Mouse (Mus musculus) forebrain, embryonic 16.5 days (tissue): ENCODE results near the gene Prpf4. TPM values are rescaled to one million over a fixed set of nuclear protein-coding genes. Genes with fewer than 3 reads are reported as not detected.

ENCODE experiments used
- ATAC-seq: fragments of 200-750 bp; cut with Nextera tagmentation; 2 replicates; pipeline ENCODE4 v1.8.0; 2017; ENCODE audit warnings: mild to moderate bottlenecking, moderate library complexity
- H3K27ac ChIP-seq: fragments of 300-500 bp; sonication (generic); 2 replicates; pipeline ENCODE4 v1.5.1; 2014; ENCODE audit warnings: low read length, control low read depth
- H3K27me3 ChIP-seq: fragments of 300-500 bp; sonication (generic); replicated peaks from 2 replicates; pipeline ENCODE4 v1.6.1; 2014; ENCODE audit warnings: low read length; ENCODE audit not compliant: control insufficient read depth, insufficient read depth
- H3K36me3 ChIP-seq: fragments of 300-500 bp; sonication (generic); 2 replicates; pipeline ENCODE4 v1.6.1; 2014; ENCODE audit not compliant: control insufficient read depth, insufficient read depth
- H3K4me1 ChIP-seq: fragments of 300-500 bp; sonication (generic); replicated peaks from 2 replicates; pipeline ENCODE4 v1.6.1; 2014; ENCODE audit warnings: low read length; ENCODE audit not compliant: control insufficient read depth, insufficient read depth
- H3K4me2 ChIP-seq: fragments of 300-500 bp; sonication (generic); 2 replicates; pipeline ENCODE4 v1.6.1; 2014; ENCODE audit warnings: mild to moderate bottlenecking, low read length, control low read depth
- H3K4me3 ChIP-seq: fragments of 300-500 bp; sonication (generic); replicated peaks from 2 replicates; pipeline ENCODE4 v1.5.1; 2014; ENCODE audit warnings: mild to moderate bottlenecking, low read length, control low read depth
- H3K9ac ChIP-seq: fragments of 300-500 bp; sonication (generic); replicated peaks from 2 replicates; pipeline ENCODE4 v1.6.1; 2014; ENCODE audit warnings: low read depth, low read length, control low read depth
- H3K9me3 ChIP-seq: fragments of 300-500 bp; sonication (generic); 2 replicates; pipeline ENCODE4 v1.6.1; 2016; ENCODE audit warnings: low read length; ENCODE audit not compliant: control insufficient read depth
- WGBS: fragments of 180-500 bp; shearing (Covaris S2); extraction: QIAGEN DNeasy Blood & Tissue Kit; methylation state at CpG from one replicate; pipeline ENCODE4 v1.1.7; 2014; 5-methylcytosine and 5-hydroxymethylcytosine counted together
- polyA plus RNA-seq: library from polyadenylated mRNA; unstranded; fragments of >200 nt; fragmentation: Nextera tagmentation; extraction: Ambion mirVana; gene quantifications from 2 replicates; pipeline ENCODE4 v1.2.1, GENCODE M21; 2015

Prpf4 gene
- polyA plus RNA-seq, result 17.0 and 18.7 TPM in 2 replicates

DNA sequence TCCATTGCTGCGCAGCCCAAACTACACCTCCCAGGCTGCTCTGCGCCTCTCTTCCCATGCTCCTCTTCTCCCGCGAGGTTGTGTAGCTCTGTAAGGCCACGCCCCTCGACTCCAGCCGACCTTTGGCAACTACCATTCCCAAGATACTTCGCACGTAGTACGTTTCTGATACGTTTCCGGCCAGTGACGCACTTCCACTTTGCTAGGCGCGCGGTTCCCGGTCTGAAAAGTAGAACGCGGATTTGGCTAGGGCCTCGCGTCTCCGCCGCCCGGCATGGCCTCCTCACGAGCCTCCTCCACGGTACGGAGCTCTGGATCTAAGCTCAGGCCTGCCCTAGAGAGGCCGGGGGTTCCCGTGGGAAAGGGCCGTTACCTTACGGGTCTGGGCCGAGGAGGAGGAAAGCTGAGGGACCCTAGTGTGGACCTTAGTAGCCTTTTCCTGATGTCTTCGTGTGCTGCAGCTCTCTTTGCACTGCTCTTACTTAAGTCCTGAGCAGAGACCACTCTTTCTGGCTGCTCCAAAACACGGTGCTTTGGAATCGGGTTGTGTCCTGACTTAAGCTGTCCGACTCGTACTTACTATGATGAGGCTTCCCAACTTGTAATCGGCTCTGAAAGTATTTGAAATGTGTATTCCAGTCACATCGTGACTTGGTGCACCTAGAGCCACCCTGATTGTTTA lies at the start of gene Prpf4, which contains the start of gene Cdc26:
TSS of gene Prpf4 (plus strand) at position 197 of the 682 bp plus-strand sequence.
TSS of gene Cdc26 (minus strand) at position 42 of the 682 bp plus-strand sequence.
- Histone ChIP-seq H3K27ac (peak within 1 kb of the TSS; percentile 80), H3K27me3 (no peaks in the 10 kb centered on the region), H3K4me3 (peak within 1 kb of the TSS; percentile 73), H3K4me1 (peaks cover 28% of the 10 kb centered on the region), H3K4me2 (peak within 1 kb of the TSS; percentile 56), H3K9ac (peak within 1 kb of the TSS; percentile 73), H3K36me3 (peaks cover 5% of the 10 kb centered on the region; the same call in 1 of the 2 replicates), H3K9me3 (no peaks in the 10 kb centered on the region)
- ATAC-seq, result peak; percentile 99
- WGBS, result under 1% methylated on average over 39 of the region's 39 CpGs

DNA sequence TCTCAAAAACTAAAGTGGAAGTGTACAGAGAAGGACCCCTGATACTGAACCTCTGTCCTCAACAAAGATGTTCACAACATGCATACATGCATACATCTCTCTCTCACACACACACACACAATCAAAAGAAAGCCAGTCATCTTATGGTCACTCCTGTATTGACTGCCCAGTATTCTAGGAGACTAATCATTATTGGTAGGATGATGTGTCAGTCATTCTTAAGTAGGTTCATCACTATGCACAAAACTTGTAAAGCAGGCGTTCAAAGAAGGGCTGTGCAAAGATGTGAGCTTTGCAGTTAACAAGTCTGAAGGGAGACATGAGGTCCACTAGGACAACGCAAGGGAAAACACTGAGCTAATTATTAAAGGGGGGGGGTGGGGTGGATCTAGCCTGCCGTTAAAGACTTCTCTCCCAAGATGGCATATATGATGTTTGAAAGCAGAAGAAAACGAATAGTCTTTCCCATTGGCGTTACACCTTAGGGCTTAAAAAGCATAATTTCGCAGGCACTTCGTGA lies 49.3 kb upstream of the Prpf4 start:
- Histone ChIP-seq H3K4me1 (peaks cover 23% of the 10 kb centered on the region), H3K36me3 (no peaks in the 10 kb centered on the region), H3K9me3 (no peaks in the 10 kb centered on the region), H3K27me3 (no peaks in the 10 kb centered on the region), H3K9ac (peak overlapping the region; percentile 86), H3K4me3 (peak overlapping the region; percentile 88), H3K27ac (no peak overlapping the region), H3K4me2 (peak overlapping the region; percentile 85)
- WGBS, result 40% methylated on average over 7 of the region's 7 CpGs
- no peak for ATAC-seq

DNA sequence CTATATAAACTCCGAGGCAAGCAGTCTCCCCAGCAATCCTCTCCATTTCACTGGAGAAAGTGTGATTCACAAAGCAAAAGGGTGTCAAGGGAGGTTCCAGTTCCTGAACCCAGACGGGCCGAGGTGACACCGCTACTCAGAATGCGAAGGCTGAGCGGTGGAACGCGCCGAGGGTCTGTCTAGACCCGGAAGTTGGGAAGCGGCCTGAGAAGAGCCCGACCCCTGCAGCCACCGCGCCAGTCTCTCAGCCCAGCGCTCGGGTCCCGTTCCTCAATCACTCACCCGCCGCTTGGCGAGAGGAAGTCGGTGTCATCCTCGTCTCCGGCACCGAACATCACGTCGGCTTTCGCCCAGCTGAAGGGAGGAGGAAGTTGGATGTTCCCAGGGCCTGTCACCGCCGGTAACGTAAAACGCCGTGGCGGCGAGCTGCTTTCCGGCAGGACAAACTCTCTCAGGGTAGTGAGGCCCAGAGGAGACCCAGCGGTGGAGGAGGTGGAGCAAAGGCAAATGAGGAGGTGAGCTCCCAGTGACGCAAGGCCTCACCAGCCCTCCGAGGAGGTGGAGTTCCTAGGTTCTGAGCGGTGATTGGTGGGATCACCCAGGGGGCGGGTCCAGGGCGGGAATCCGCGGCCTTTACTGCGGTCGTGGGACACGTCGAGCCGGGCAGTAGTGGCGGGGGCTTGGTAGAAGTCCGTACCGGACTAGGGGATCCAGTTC lies 48.4 kb upstream of the Prpf4 start, which contains the start of the genes Fkbp15 and Slc31a1:
TSS of gene Fkbp15 (minus strand) at position 461 of the 717 bp plus-strand sequence.
TSS of gene Slc31a1 (plus strand) at position 640 of the 717 bp plus-strand sequence.
- peak within 1 kb of the TSS; percentile 90 for H3K4me2 ChIP-seq
- no peaks in the 10 kb centered on the region for H3K27me3 ChIP-seq
- peak within 1 kb of the TSS; percentile 88 for H3K4me3 ChIP-seq
- peaks cover 23% of the 10 kb centered on the region for H3K4me1 ChIP-seq
- no peaks in the 10 kb centered on the region for H3K9me3 ChIP-seq
- H3K36me3 ChIP-seq, result no peaks in the 10 kb centered on the region
- H3K27ac ChIP-seq, result peak within 1 kb of the TSS; percentile 81
- ATAC-seq, result peak; percentile 100
- under 1% methylated on average over 51 of the region's 51 CpGs for WGBS
- H3K9ac ChIP-seq, result peak within 1 kb of the TSS; percentile 86

DNA sequence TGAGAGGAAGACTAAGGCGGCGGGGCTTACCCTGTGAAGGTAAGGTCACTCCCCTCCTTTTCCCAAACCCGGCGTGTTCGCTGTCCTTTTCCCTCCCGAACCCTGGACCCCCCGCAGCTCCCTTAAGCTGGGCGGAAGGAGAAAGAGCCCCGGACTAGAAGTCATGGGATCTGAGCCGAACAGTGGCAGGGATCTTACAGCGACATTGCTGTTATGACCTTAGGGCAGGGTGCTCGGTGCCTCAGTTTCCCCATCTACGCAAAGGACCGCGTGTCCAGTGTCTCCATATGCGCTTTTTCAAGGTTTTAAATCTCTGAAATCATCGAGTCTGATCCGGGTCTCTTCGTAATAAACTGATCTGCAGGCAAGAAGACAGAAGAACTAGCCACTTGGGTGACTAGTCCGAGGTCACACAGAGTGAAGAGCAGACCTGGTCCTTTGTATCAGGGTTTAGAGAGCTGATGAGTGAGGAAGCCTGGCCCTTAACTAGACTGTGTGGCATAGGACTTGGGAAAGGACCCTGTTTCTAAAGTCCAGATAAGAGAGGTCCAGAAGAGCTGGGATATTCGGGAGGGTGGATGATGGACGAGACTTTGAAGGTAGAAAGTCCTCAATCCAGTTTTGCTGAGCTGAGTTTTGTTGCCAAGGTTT lies 47.7 kb upstream of the Prpf4 start:
- Histone ChIP-seq H3K27me3 (no peaks in the 10 kb centered on the region), H3K4me2 (peak overlapping the region; percentile 90), H3K4me1 (peaks cover 23% of the 10 kb centered on the region), H3K4me3 (peak overlapping the region; percentile 88), H3K9ac (peak overlapping the region; percentile 72), H3K9me3 (no peaks in the 10 kb centered on the region), H3K27ac (no peak overlapping the region), H3K36me3 (no peaks in the 10 kb centered on the region)
- ATAC-seq, result no peak
- under 1% methylated on average over 22 of the region's 22 CpGs for WGBS

DNA sequence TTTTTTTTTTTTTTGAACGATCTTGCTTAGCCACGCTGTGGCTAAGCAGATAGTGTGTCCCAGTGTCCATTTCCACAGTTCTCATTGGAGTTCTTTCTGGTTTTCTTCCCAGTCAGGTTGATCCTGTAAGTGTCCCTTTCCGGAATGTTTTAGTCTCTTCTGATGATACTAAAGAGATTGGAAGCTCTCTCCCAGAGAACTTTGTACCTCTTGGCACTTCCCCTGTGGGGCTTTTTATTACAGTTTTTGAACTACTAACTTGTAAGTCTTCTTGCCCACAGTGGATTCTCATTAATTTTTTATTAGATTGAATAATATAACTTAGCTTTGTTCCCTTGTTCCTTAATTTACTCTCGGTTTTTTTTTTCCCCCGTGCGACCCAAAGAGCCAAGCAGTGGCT lies 47.0 kb upstream of the Prpf4 start:
- Histone ChIP-seq H3K27ac (no peak overlapping the region), H3K36me3 (no peaks in the 10 kb centered on the region), H3K9ac (no peak overlapping the region; the same call in 1 of the 2 replicates), H3K27me3 (no peaks in the 10 kb centered on the region), H3K4me3 (peak overlapping the region; percentile 88), H3K4me2 (peak overlapping the region; percentile 90), H3K9me3 (no peaks in the 10 kb centered on the region), H3K4me1 (peaks cover 23% of the 10 kb centered on the region)
- ATAC-seq, result no peak
- WGBS, result 43% methylated on average over 6 of the region's 6 CpGs

DNA sequence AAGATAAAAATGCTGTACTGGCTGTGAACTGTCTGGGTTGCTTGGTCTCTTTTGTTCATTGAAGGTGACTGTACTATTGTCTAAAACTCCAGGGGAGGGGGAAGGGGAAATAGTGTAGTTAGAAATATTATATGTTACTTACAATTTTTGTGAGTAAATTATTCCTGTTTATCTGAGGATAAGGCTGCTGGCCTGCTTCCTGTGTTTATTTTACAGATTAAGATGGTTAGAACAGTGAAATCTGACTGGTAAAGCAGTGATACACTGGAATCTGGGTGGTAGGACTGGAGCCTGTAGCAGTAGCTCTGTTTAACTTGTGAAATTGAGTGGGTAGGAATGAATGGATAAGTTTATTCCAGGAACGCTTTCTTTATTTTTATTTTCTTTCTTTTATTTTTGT lies 46.6 kb upstream of the Prpf4 start:
- no peaks in the 10 kb centered on the region for H3K36me3 ChIP-seq
- WGBS, result 97% methylated on average over 1 of the region's 1 CpGs
- ATAC-seq, result no peak
- no peak overlapping the region for H3K9ac ChIP-seq
- H3K4me2 ChIP-seq, result peak overlapping the region; percentile 90; the same call in 1 of the 2 replicates
- H3K9me3 ChIP-seq, result no peaks in the 10 kb centered on the region
- no peak overlapping the region for H3K27ac ChIP-seq
- H3K4me3 ChIP-seq, result no peak overlapping the region
- H3K27me3 ChIP-seq, result no peaks in the 10 kb centered on the region
- peaks cover 23% of the 10 kb centered on the region for H3K4me1 ChIP-seq

DNA sequence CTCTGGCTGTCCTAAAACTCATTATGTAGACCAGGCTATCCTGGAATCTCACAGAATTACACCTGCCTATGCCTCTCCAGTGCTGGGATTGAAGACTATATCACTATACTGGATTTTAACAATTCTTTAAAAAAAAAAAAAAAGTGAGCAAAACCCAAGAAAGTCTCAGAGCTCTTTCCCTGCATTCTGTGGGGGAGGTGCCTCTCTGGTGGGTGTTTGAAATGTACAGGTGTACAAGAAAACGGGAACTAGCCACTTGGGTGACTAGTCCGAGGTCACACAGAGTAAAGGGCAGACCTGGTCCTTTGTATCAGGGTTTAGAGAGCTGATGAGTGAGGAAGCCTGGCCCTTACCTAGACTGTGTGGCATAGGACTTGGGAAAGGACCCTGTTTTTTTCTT lies 46.2 kb upstream of the Prpf4 start:
- Histone ChIP-seq H3K4me3 (no peak overlapping the region), H3K27ac (no peak overlapping the region), H3K4me2 (no peak overlapping the region), H3K4me1 (peaks cover 23% of the 10 kb centered on the region), H3K27me3 (no peaks in the 10 kb centered on the region), H3K9me3 (no peaks in the 10 kb centered on the region), H3K9ac (no peak overlapping the region), H3K36me3 (no peaks in the 10 kb centered on the region)
- no peak for ATAC-seq
- WGBS, result 87% methylated on average over 2 of the region's 2 CpGs

DNA sequence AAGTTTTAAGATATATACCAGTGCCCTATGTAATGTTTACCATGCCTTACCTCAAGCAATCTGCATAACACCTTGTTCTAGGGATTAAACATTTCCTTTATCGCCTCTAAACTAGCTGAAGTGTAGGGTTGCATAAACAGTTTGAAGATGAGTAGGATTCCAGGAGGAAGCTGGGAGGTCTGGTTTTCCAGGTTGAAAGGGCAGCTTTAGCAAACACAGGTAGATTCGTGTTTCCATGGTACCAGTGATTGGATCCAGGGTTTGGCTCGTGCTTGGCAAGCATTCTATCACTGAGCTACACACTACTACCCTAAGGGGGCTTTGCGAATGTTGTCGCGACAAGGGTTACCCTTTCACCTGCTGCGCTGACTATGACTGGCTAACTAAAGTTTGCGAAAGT lies 44.3 kb upstream of the Prpf4 start:
- no peaks in the 10 kb centered on the region for H3K27me3 ChIP-seq
- H3K4me2 ChIP-seq, result no peak overlapping the region
- no peak overlapping the region for H3K4me3 ChIP-seq
- WGBS, result 92% methylated on average over 8 of the region's 8 CpGs
- H3K27ac ChIP-seq, result no peak overlapping the region
- H3K4me1 ChIP-seq, result peaks cover 16% of the 10 kb centered on the region
- H3K9ac ChIP-seq, result no peak overlapping the region
- no peaks in the 10 kb centered on the region for H3K36me3 ChIP-seq
- H3K9me3 ChIP-seq, result no peaks in the 10 kb centered on the region
- ATAC-seq, result no peak

DNA sequence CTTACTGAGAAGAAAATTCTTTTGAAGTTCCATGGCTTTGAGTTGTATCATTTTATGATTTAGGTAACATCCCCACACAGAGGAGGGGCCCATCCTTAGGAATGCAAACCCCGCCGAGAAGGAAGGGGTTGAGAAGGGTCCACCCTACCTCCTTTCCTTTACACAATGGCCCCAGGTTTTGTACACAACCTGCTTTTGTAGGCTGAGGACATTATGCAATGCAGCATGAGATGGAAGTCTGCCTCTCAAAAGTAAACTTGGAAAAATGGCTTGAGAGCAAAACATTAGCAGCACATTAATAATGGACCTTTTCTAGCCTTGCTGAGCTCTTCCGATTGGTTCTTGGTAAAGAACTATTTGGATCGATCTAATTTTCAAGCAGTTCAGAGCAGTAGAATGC lies 42.3 kb upstream of the Prpf4 start:
- Histone ChIP-seq H3K4me3 (no peak overlapping the region), H3K27me3 (no peaks in the 10 kb centered on the region), H3K36me3 (no peaks in the 10 kb centered on the region), H3K4me1 (peaks cover 8% of the 10 kb centered on the region), H3K9ac (no peak overlapping the region), H3K4me2 (no peak overlapping the region), H3K27ac (no peak overlapping the region), H3K9me3 (no peaks in the 10 kb centered on the region)
- no peak for ATAC-seq
- 81% methylated on average over 4 of the region's 4 CpGs for WGBS
